Mouse (Mus musculus) testis, adult 10 weeks (tissue): ENCODE data around the gene Gtf3c6. TPM values are rescaled to one million over a fixed set of nuclear protein-coding genes. Genes with fewer than 3 reads are reported as not detected.

Experiments used
- polyA plus RNA-seq: library from polyadenylated mRNA; stranded (reverse); fragments of 350-450 nt; fragmentation: Illumina TruSeq; extraction: RNeasy Lipid Tissue Mini Kit (QIAGEN cat#74804); gene quantifications from one replicate; pipeline ENCODE4 v1.2.3, GENCODE M21; 2014; ENCODE audit warnings: low read depth, low replicate concordance

Gtf3c6 gene
- polyA plus RNA-seq, result 41.2 TPM

DNA sequence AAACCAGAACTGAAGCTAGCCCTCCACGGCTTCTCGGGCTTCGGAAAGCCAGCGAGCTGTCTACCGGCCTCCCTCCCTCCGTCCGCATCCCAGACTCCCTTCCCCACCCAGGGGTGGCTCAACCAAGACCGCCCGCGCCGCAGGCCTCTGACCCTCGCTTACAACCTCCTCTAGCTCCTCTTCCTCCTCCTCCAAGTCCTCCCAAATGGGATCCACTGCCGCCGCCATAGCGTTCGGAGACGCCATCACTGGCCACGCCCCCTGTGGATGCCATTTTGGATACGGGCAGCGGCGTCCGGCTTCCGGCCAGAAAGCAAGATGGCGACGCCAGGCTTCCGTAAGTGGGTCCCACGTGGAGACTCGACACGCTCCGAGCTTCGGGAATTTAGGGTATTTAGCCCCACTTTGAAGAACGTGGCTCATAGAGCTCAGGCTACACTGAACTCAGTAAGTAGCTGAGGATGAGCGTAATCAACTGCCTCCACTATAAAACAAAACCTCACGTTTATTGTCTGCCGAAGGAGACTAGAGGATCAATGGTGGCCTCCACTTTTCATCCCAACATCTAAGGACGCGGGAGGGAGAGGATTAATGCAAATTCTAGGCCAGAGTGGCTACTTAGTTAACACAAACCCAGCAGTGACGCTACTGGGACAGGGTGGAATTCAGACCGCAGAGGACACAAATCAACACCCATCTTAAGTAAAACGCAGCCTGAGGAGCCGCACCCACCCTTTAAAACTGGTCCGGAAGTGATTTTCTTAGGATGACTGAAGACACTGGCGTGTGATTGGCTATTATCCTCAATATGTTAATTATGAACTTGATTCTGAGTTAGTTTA, at the start of gene Gtf3c6:
TSS of gene Gtf3c6 (minus strand) at position 695 of the 842 bp plus-strand sequence.

DNA sequence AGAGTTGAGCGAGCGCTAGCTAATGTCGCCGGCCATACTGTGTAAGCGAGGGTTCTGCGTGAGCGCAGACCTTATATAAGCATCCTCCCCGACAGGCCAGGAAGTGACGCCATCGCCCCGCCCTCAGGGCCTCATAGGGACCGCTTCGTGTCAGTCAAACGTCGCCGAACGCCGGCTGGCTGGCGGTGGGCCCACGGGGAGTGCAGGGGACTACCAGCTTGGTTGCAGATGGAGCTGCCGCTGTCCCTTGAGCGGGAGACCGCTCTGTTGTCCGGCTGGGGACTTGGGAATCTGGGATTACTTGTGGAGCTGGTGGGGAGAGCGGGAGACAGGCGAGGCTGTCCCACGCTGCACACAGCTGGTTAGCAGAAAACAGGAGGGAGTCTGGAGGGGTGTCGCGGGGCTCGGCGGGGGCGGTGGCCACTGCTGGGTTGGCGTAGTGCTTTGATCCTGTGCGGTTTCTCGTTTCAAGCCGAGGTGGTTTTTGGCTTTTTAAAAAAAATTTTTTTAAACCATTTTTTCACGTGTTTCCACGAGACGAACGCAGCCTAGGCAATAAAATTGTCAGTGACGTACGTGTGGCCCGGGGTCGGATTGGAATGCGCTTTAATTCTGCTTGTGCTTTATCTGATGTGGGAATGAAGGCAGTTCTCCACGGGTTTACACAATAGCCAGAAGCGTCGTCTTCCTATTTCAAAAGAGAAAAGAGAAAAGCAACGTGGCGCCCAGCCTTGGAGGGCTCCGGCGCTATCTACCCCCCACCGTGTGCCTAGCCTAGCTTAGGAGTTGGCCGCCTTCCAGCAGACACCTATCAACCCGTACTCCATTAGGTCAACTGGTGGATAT, 44.5 kb upstream of the Gtf3c6 start, which contains the start of gene Amd1:
TSS of gene Amd1 (minus strand) at position 47 of the 846 bp plus-strand sequence.

DNA sequence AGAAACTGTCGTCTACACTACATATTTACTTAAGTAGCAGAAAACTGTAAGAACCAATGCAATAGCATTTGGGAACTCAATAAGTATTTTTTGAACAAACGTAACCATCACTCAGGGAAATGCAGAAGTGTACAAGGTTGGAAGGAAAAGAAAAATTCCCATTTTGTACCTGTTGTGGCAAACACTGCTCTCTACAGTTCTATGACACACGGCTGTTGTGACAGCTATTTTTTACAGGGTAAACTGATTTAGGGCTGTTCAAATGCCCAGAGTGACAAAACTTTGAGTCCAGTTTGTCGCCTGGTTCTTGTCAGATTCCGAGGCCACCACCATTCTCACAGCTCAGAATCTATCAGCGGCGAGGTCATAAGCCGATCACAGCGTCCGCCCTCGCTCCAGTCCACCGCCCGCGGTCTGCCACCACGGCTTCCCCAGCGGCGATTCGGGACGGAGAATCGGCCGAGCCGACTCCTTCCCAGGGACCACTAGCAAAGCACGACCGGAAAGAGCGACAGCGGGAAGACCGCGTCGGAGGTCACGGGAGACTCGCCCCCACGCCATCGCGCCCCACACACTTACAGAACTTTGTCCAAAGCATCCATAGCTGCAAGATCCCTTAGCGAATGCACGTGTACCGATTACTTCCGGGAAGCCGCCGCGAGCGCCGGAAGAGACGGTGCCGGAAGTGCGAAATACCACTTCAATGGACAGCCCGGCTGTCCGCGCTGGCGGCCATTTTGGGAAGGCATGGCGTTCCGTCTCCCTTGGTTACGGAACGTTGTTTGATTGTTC, 11.3 kb downstream of the Gtf3c6 start, which contains the start of gene Rpf2:
TSS of gene Rpf2 (minus strand) at position 663 of the 792 bp plus-strand sequence.

Other genes with a start within 250 kb of the Gtf3c6 start
- 0.84 TPM for gene Mfsd4b1, start 232.8 kb downstream of the Gtf3c6 start, polyA plus RNA-seq
- 2.3 TPM for gene Slc16a10, start 115.8 kb downstream of the Gtf3c6 start, polyA plus RNA-seq
- gene Rpf2, start 11.1 kb downstream of the Gtf3c6 start, polyA plus RNA-seq, result 165 TPM
- 129 TPM for gene Amd1, start 44.1 kb upstream of the Gtf3c6 start, polyA plus RNA-seq
- gene Cdk19, start 81.5 kb upstream of the Gtf3c6 start, polyA plus RNA-seq, result 45.9 TPM